Mouse (Mus musculus): ENCODE measurements around the gene Gm4779. TPM values are rescaled to one million over a fixed set of nuclear protein-coding genes. Genes with fewer than 3 reads are reported as not detected.

Gene Gm4779
- polyA plus RNA-seq, 1 experiment from 2014 or later: not detected

GRCm38 (mm10) chrX:101767280-101767679, 26.9 kb downstream of the Gm4779 start:
- Histone ChIP-seq H3K36me3 (ENCODE audit: control insufficient read depth, insufficient read depth, low read length) (no peaks in the 10 kb centered on the region), H3K27ac (ENCODE audit: low read depth) (no peak overlapping the region), H3K27me3 (replicated peaks; ENCODE audit: control insufficient read depth, insufficient read depth, low read length) (no peaks in the 10 kb centered on the region), H3K9me3 (ENCODE audit: control insufficient read depth, low read length) (no peaks in the 10 kb centered on the region), H3K9ac (ENCODE audit: low read length) (no peak overlapping the region), H3K4me2 (ENCODE audit: low read length) (no peak overlapping the region), H3K4me3 (ENCODE audit: low read depth, low read length) (no peak overlapping the region), H3K4me1 (replicated peaks; ENCODE audit: control insufficient read depth, insufficient read depth, low read length) (no peaks in the 10 kb centered on the region)
- DNase-seq (ENCODE audit: low spot score): no peak
- WGBS: 71% methylated on average over 7 of the region's 7 CpGs
- no peak for ATAC-seq (replicated peaks; ENCODE audit: low FRiP score, low TSS enrichment, low read depth)

- ATAC-seq (replicated peaks; ENCODE audit: low FRiP score, low TSS enrichment, low read depth) (no peak), DNase-seq (ENCODE audit: low spot score) (no peak)
- Histone ChIP-seq H3K4me1 (replicated peaks; ENCODE audit: control insufficient read depth, insufficient read depth, low read length) (no peaks in the 10 kb centered on the region), H3K36me3 (ENCODE audit: control insufficient read depth, insufficient read depth, low read length) (no peaks in the 10 kb centered on the region), H3K4me2 (ENCODE audit: low read length) (no peak overlapping the region), H3K27me3 (replicated peaks; ENCODE audit: control insufficient read depth, insufficient read depth, low read length) (no peaks in the 10 kb centered on the region), H3K9me3 (ENCODE audit: control insufficient read depth, low read length) (no peaks in the 10 kb centered on the region), H3K27ac (ENCODE audit: low read depth) (no peak overlapping the region), H3K4me3 (ENCODE audit: low read depth, low read length) (no peak overlapping the region), H3K9ac (ENCODE audit: low read length) (no peak overlapping the region)
- WGBS: 76% methylated on average over 4 of the region's 4 CpGs
Measured at GRCm38 (mm10) chrX:101765111-101765510, 29.1 kb downstream of the Gm4779 start.

- DNase-seq (ENCODE audit: low spot score) (no peak), ATAC-seq (replicated peaks; ENCODE audit: low FRiP score, low TSS enrichment, low read depth) (no peak)
- H3K36me3 ChIP-seq (ENCODE audit: control insufficient read depth, insufficient read depth, low read length): no peaks in the 10 kb centered on the region
- H3K4me3 ChIP-seq (ENCODE audit: low read depth, low read length): no peak overlapping the region
- no peaks in the 10 kb centered on the region for H3K4me1 ChIP-seq (replicated peaks; ENCODE audit: control insufficient read depth, insufficient read depth, low read length)
- 0 out of 2 replicates have a peak, but pooled peaks cover 3% of the 10 kb centered on the region for H3K27me3 ChIP-seq (replicated peaks; ENCODE audit: control insufficient read depth, insufficient read depth, low read length)
- 66% methylated on average over 5 of the region's 5 CpGs for WGBS
- no peak overlapping the region for H3K4me2 ChIP-seq (ENCODE audit: low read length)
- H3K9ac ChIP-seq (ENCODE audit: low read length): no peak overlapping the region
- H3K9me3 ChIP-seq (ENCODE audit: control insufficient read depth, low read length): no peaks in the 10 kb centered on the region
- no peak overlapping the region for H3K27ac ChIP-seq (ENCODE audit: low read depth)
Measured at GRCm38 (mm10) chrX:101764621-101765020, 29.6 kb downstream of the Gm4779 start.

- 76% methylated on average over 5 of the region's 5 CpGs for WGBS
Measured at GRCm38 (mm10) chrX:101754478-101754877, 39.7 kb downstream of the Gm4779 start.

GRCm38 (mm10) chrX:101750144-101750543, 44.1 kb downstream of the Gm4779 start:
- WGBS: 71% methylated on average over 4 of the region's 4 CpGs
- Histone ChIP-seq H3K36me3 (ENCODE audit: control insufficient read depth, insufficient read depth, low read length) (no peaks in the 10 kb centered on the region), H3K4me3 (ENCODE audit: low read depth, low read length) (no peak overlapping the region), H3K4me2 (ENCODE audit: low read length) (no peak overlapping the region), H3K27me3 (replicated peaks; ENCODE audit: control insufficient read depth, insufficient read depth, low read length) (0 out of 2 replicates have a peak, but pooled peaks cover 4% of the 10 kb centered on the region), H3K27ac (ENCODE audit: low read depth) (no peak overlapping the region), H3K4me1 (replicated peaks; ENCODE audit: control insufficient read depth, insufficient read depth, low read length) (no peaks in the 10 kb centered on the region), H3K9ac (ENCODE audit: low read length) (no peak overlapping the region), H3K9me3 (ENCODE audit: control insufficient read depth, low read length) (no peaks in the 10 kb centered on the region)
- no peak for DNase-seq (ENCODE audit: low spot score)
- ATAC-seq (replicated peaks; ENCODE audit: low FRiP score, low TSS enrichment, low read depth): no peak

More at GRCm38 (mm10) chrX:101754478-101754877, 39.7 kb downstream of the Gm4779 start:
- H3K27me3 ChIP-seq (replicated peaks; ENCODE audit: control insufficient read depth, insufficient read depth, low read length): 0 out of 2 replicates have a peak, but pooled peaks cover 4% of the 10 kb centered on the region
- H3K4me2 ChIP-seq (ENCODE audit: low read length): no peak overlapping the region
- H3K4me1 ChIP-seq (replicated peaks; ENCODE audit: control insufficient read depth, insufficient read depth, low read length): no peaks in the 10 kb centered on the region
- no peak overlapping the region for H3K9ac ChIP-seq (ENCODE audit: low read length)
- no peak for ATAC-seq (replicated peaks; ENCODE audit: low FRiP score, low TSS enrichment, low read depth)
- no peaks in the 10 kb centered on the region for H3K36me3 ChIP-seq (ENCODE audit: control insufficient read depth, insufficient read depth, low read length)
- no peak overlapping the region for H3K4me3 ChIP-seq (ENCODE audit: low read depth, low read length)
- no peaks in the 10 kb centered on the region for H3K9me3 ChIP-seq (ENCODE audit: control insufficient read depth, low read length)
- H3K27ac ChIP-seq (ENCODE audit: low read depth): no peak overlapping the region
- no peak for DNase-seq (ENCODE audit: low spot score)

- Histone ChIP-seq H3K9me3 (ENCODE audit: control insufficient read depth, low read length) (no peaks in the 10 kb centered on the region), H3K4me3 (ENCODE audit: low read depth, low read length) (no peak overlapping the region), H3K4me2 (ENCODE audit: low read length) (no peak overlapping the region), H3K4me1 (replicated peaks; ENCODE audit: control insufficient read depth, insufficient read depth, low read length) (no peaks in the 10 kb centered on the region), H3K27me3 (replicated peaks; ENCODE audit: control insufficient read depth, insufficient read depth, low read length) (0 out of 2 replicates have a peak, but pooled peaks cover 3% of the 10 kb centered on the region), H3K27ac (ENCODE audit: low read depth) (no peak overlapping the region), H3K9ac (ENCODE audit: low read length) (no peak overlapping the region), H3K36me3 (ENCODE audit: control insufficient read depth, insufficient read depth, low read length) (no peaks in the 10 kb centered on the region)
- ATAC-seq (replicated peaks; ENCODE audit: low FRiP score, low TSS enrichment, low read depth) (no peak), DNase-seq (ENCODE audit: low spot score) (no peak)
- WGBS: 76% methylated on average over 2 of the region's 2 CpGs
Measured at GRCm38 (mm10) chrX:101741064-101741433, 53.2 kb downstream of the Gm4779 start.

GRCm38 (mm10) chrX:101740335-101741063, 53.7 kb downstream of the Gm4779 start:
- H3K9me3 ChIP-seq (ENCODE audit: control insufficient read depth, low read length): no peaks in the 10 kb centered on the region
- no peaks in the 10 kb centered on the region for H3K4me1 ChIP-seq (replicated peaks; ENCODE audit: control insufficient read depth, insufficient read depth, low read length)
- WGBS: 50% methylated on average over 6 of the region's 6 CpGs
- no peak overlapping the region for H3K4me3 ChIP-seq (ENCODE audit: low read depth, low read length)
- ATAC-seq (replicated peaks; ENCODE audit: low FRiP score, low TSS enrichment, low read depth): no peak
- DNase-seq (ENCODE audit: low spot score): no peak
- no peak overlapping the region for H3K4me2 ChIP-seq (ENCODE audit: low read length)
- no peak overlapping the region for H3K9ac ChIP-seq (ENCODE audit: low read length)
- H3K36me3 ChIP-seq (ENCODE audit: control insufficient read depth, insufficient read depth, low read length): no peaks in the 10 kb centered on the region
- H3K27ac ChIP-seq (ENCODE audit: low read depth): no peak overlapping the region
- H3K27me3 ChIP-seq (replicated peaks; ENCODE audit: control insufficient read depth, insufficient read depth, low read length): 0 out of 2 replicates have a peak, but pooled peaks cover 3% of the 10 kb centered on the region

Data from intestine, embryonic 14.5 days (tissue).